Mouse (Mus musculus): ENCODE measurements around the gene Hapln3. TPM values are rescaled to one million over a fixed set of nuclear protein-coding genes. Genes with fewer than 3 reads are reported as not detected.

The Hapln3 gene
- polyA plus RNA-seq (2015; fragmentation: Nextera tagmentation; extraction: Ambion mirVana), result 0.27 and 0.31 TPM in 2 replicates

GRCm38 (mm10) chr7:79130843-79131444, at the start of gene Hapln3:
TSS of gene Hapln3 (minus strand) at chr7:79131018.
- no peak for DNase-seq (ENCODE audit: low spot score)

DNA sequence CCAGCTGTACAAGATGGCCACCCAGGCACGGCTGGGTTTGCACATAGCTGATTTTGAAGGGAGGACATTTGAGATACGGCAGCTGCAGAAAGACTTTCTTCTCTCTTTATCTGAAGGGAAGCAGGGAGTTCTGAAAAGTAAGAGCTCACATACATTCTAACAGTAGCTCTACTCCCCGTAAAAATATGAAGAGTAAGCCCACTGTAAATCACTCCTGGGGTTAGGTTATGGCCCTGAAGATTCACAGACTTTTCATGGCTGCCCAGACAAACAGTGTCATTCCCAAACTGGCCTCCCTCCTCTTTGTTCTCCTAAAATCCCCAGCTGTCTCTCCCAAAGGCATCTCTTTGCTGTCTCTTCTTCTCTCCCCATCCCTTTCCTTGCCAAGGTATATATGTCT, 43.0 kb upstream of the Hapln3 start:
- no peak for DNase-seq (ENCODE audit: low spot score)

- DNase-seq (ENCODE audit: low spot score), result no peak
These were observed 41.0 kb upstream of the Hapln3 start for GRCm38 (mm10) chr7:79171782-79172181.

GRCm38 (mm10) chr7:79167006-79167562, 36.3 kb upstream of the Hapln3 start:
- no peak for DNase-seq (ENCODE audit: low spot score)

- DNase-seq (ENCODE audit: low spot score), result no peak
These were observed 28.6 kb upstream of the Hapln3 start for GRCm38 (mm10) chr7:79159406-79159805.

DNA sequence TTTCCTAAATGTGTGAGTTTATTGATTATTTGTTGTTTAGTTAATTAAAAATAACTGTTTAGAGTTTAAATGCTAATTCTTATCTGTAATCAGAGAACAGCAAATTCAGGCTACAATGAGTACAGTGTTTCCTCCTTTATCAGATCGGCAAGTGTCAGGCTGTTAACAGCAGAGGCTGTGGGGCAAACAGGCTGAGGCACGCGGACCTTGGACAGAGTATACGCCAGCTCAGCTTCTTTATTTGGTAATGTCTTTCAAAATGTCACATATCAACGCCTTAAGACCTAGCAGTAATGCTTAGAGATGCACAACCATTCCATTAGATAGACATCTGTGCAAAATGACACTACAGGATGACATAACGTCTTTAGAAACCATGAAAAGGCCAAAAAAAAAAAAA, 18.7 kb upstream of the Hapln3 start:
- DNase-seq (ENCODE audit: low spot score), result no peak

DNA sequence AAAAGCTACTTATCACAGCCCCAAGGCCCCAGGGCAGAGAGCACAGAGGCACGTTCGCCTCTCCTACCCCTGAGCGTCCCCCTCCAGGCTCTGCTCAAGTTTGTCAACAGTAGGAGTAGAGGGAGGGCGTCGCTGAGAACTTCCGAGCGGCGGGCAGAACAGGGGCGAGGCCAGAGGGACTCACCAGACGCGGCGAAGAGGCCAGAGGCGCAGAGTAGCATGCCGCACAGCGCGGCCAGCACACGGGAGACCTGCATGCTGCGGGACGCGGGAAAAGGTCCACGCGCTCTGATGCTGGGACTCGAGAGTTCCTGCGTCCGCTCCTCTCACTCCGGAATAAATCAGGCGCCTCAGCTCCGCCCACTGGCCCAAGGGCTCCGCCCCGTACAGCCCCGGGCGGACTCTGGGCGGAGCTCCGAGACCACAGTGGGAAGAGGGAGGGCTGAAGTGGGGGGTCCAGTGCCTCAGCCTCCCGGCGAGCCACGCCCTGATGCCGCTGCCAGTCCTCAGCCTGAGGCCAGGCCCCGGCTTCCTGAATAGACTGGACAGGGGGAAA, 18.0 kb upstream of the Hapln3 start, which contains the start of gene Mfge8:
Mfge8 (minus strand) TSS at position 350 of the 556 bp plus-strand sequence.
- DNase-seq (ENCODE audit: low spot score), result peak; percentile 52

GRCm38 (mm10) chr7:79147931-79148653, 17.3 kb upstream of the Hapln3 start:
- DNase-seq (ENCODE audit: low spot score), result peak; percentile 11

- no peak for DNase-seq (ENCODE audit: low spot score)
These were observed 16.4 kb upstream of the Hapln3 start for GRCm38 (mm10) chr7:79147011-79147837.

DNA sequence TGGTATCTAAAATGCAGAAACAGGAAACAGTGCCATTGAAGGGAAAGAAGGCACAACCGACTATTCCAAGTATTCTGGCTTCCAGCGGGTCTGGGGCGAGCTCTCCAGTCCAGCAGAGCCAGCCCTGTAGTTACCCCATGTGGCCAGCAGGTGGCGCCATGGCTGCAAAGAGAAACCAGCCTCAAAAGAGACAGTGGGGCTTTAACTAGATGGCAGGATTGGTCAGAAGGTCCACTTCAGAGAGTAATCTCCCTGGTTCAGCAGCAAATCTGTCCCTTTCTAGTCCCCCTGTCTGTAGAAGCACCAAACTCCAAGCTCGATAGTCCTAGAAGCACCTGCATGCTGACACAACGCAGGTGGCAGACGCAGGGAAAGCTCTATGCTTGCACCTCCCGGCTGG, 10.1 kb upstream of the Hapln3 start:
- peak; percentile 54 for DNase-seq (ENCODE audit: low spot score)

GRCm38 (mm10) chr7:79139891-79140591, 9.2 kb upstream of the Hapln3 start:
- no peak for DNase-seq (ENCODE audit: low spot score)

DNA sequence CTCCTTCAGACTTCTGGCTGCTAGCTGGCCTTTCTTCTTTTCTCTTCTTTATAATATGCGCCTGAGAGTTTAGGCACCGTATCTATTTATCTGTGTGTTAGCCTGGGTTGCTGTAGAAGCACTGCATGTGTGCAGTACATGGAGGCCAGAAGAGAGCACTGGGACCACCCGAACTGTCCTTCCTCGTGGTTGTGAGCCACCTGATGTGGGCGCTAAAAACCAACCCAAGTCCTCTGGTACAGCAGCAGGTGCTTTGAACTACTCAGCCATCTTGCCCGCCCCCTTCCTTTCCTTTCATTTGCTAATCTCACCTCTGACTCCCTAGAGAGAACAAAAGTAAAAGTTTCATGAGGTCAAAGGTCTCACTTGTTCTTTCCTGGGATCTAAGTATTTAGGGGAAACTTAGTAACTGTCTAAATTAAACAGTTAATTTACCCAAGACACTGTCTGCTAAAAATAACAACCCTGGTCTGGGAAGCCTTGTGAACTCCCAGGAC, 8.6 kb upstream of the Hapln3 start:
- peak; percentile 3 for DNase-seq (ENCODE audit: low spot score)

- no peak for DNase-seq (ENCODE audit: low spot score)
These were observed 2.6 kb upstream of the Hapln3 start for GRCm38 (mm10) chr7:79133391-79133790.

- no peak for DNase-seq (ENCODE audit: low spot score)
These were observed 433 bp downstream of the Hapln3 start for GRCm38 (mm10) chr7:79130385-79130784.

DNA sequence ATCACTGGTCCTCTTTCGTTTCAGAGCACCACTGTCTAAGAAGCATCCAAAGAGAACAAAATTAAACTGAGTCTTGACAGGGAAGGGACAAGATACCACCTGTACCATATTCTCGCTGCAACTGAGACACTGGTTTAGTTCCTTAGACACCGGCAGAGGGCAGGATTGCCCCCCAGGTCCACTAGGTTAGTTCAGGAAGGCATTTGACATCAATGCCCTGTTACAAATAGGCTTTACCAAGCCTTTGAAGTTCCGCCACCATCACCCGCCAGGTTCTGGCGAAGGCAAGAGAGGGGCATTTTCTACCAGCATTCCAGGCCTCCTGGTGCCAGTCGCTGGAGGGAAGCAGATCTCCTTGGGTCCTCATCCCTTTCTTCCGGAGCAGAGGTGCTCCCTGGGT, 935 bp downstream of the Hapln3 start:
- DNase-seq (ENCODE audit: low spot score), result no peak

DNA sequence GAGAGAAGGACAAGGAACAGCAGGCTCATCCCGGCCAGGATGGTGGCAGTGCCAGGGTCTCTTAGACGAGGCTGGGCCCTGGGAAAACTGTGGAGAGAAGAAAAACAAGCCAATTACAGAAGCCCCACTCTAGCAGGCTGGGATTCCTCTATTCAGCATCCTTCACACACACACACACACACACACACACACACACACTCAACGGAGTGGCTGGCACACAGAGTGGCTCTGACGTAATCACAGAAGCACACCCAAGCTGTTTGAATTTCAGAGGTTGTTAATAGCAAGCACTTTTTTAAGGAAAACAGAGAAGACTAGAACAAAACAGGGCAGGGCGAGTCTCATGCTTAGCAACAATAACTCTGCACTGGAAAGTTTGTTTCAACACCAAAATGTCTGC, 7.4 kb downstream of the Hapln3 start:
- no peak for DNase-seq (ENCODE audit: low spot score)

GRCm38 (mm10) chr7:79113848-79114247, 17.0 kb downstream of the Hapln3 start:
- no peak for DNase-seq (ENCODE audit: low spot score)

GRCm38 (mm10) chr7:79096492-79096891, 34.3 kb downstream of the Hapln3 start:
- no peak for DNase-seq (ENCODE audit: low spot score)

- no peak for DNase-seq (ENCODE audit: low spot score)
These were observed 41.7 kb downstream of the Hapln3 start for GRCm38 (mm10) chr7:79089111-79089510.

GRCm38 (mm10) chr7:79080572-79081399, 50.0 kb downstream of the Hapln3 start:
- peak; percentile 42 for DNase-seq (ENCODE audit: low spot score)

Data from thymus, postnatal 0 days (tissue).